Mouse (Mus musculus) kidney, postnatal 25 days (tissue): ENCODE measurements around the gene Morc2a.

Experiments
- DNase-seq, 2 experiments: peaks; one replicate each; pipeline ENCODE4 v3.0.0; 2021; ENCODE audit warnings: mixed read lengths in 2 of 2

Morc2a gene

GRCm38 (mm10) chr11:3684723-3685430, 35.9 kb downstream of the Morc2a start:
- peak; percentile 67 to 71 for DNase-seq

- DNase-seq = no peak
Observed at GRCm38 (mm10) chr11:3685431-3685830, 36.4 kb downstream of the Morc2a start.

- DNase-seq = no peak
Observed at GRCm38 (mm10) chr11:3686318-3686717, 37.3 kb downstream of the Morc2a start.

- no peak for DNase-seq
Observed at GRCm38 (mm10) chr11:3686885-3687284, 37.9 kb downstream of the Morc2a start.

GRCm38 (mm10) chr11:3691746-3692145, 42.8 kb downstream of the Morc2a start:
- DNase-seq = no peak

- DNase-seq = peak; percentile 30 to 37
Observed at GRCm38 (mm10) chr11:3696086-3696616, 47.2 kb downstream of the Morc2a start.

GRCm38 (mm10) chr11:3697441-3697840, 48.5 kb downstream of the Morc2a start:
- DNase-seq = no peak

- DNase-seq = no peak
Observed at GRCm38 (mm10) chr11:3703089-3703992, 54.4 kb downstream of the Morc2a start.

GRCm38 (mm10) chr11:3704404-3704803, 55.4 kb downstream of the Morc2a start:
- no peak for DNase-seq

GRCm38 (mm10) chr11:3707057-3707456, 58.1 kb downstream of the Morc2a start:
- DNase-seq = no peak

GRCm38 (mm10) chr11:3710203-3710602, 61.2 kb downstream of the Morc2a start:
- no peak for DNase-seq

GRCm38 (mm10) chr11:3714486-3714885, 65.5 kb downstream of the Morc2a start:
- peak; percentile 66 to 77 for DNase-seq

GRCm38 (mm10) chr11:3716662-3717061, 67.7 kb downstream of the Morc2a start:
- DNase-seq = no peak

GRCm38 (mm10) chr11:3722036-3722435, 73.0 kb downstream of the Morc2a start:
- DNase-seq = no peak

GRCm38 (mm10) chr11:3722861-3723260, 73.9 kb downstream of the Morc2a start:
- no peak for DNase-seq

- DNase-seq = no peak
Observed at GRCm38 (mm10) chr11:3723910-3724309, 74.9 kb downstream of the Morc2a start.

- DNase-seq = no peak
Observed at GRCm38 (mm10) chr11:3724726-3725125, 75.7 kb downstream of the Morc2a start.

- no peak for DNase-seq
Observed at GRCm38 (mm10) chr11:3725331-3726054, 76.5 kb downstream of the Morc2a start.

- DNase-seq = no peak
Observed at GRCm38 (mm10) chr11:3727438-3728105, 78.6 kb downstream of the Morc2a start.

GRCm38 (mm10) chr11:3731469-3731868, 82.5 kb downstream of the Morc2a start:
- DNase-seq = no peak

- no peak for DNase-seq
Observed at GRCm38 (mm10) chr11:3733933-3734636, 85.1 kb downstream of the Morc2a start.

GRCm38 (mm10) chr11:3735715-3736114, 86.7 kb downstream of the Morc2a start:
- no peak for DNase-seq
